In the genomic region with DNA sequence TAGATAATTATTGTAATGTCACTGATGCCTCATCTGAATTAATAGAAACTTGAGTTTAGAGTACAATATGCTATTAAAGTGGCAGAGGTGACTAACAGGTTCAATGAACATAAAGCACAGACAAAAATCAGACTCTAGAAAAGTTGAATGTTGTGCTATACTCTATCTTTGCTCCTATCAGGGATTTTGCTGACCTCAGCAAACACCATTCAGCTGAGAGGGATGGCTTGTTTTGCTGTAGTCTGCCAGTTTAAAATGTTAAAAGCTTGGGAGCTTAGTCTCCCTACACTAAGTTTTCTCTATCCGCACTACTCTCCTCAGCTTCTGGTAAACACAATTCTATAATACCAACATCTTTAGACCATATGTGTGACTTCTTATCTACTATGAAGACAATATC, we compare ENCODE assay signal across 24 mouse cellular contexts. TPM values are rescaled to one million over a fixed set of nuclear protein-coding genes. Genes with fewer than 3 reads are reported as not detected.
"Had no signal": no experiment of that assay in that cellular context is flagged by ENCODE, and none has a peak within 500 bp of the region (broad histone marks: within the 10 kb centered on the region; RNA-seq: fewer than 3 reads in every experiment).

No protein-coding gene starts in this region.

- H3K4me3 ChIP-seq: neural tube, embryonic 13.5 days; neural tube, embryonic 15.5 days; stomach, embryonic 15.5 days had no signal

- H3K27me3 ChIP-seq: neural tube, embryonic 13.5 days; neural tube, embryonic 15.5 days; stomach, embryonic 15.5 days had no signal

- H3K9me3 ChIP-seq: neural tube, embryonic 13.5 days; neural tube, embryonic 15.5 days; stomach, embryonic 15.5 days had no signal

- DNase-seq: retina, postnatal 1 day; right cerebral cortex, adult 18-20 months; right cerebral cortex, postnatal 14 days; right cerebral cortex, postnatal 25 days; right cerebral cortex, postnatal 4 days; spleen, adult 18-20 months; thymus, adult 18-20 months; thymus, adult 2 months; thymus, postnatal 14 days; thymus, postnatal 25 days; thymus, postnatal 36 days; thymus, postnatal 4 days had no signal

- H3K36me3 ChIP-seq: neural tube, embryonic 13.5 days; neural tube, embryonic 15.5 days; stomach, embryonic 15.5 days had no signal

- H3K9ac ChIP-seq: neural tube, embryonic 13.5 days; neural tube, embryonic 15.5 days; stomach, embryonic 15.5 days had no signal

- H3K27ac ChIP-seq: neural tube, embryonic 13.5 days; neural tube, embryonic 15.5 days; stomach, embryonic 15.5 days; stomach, postnatal 0 days had no signal

- H3K4me2 ChIP-seq: neural tube, embryonic 13.5 days; neural tube, embryonic 15.5 days; stomach, embryonic 15.5 days had no signal

- H3K4me1 ChIP-seq: neural tube, embryonic 13.5 days; neural tube, embryonic 15.5 days; stomach, embryonic 15.5 days had no signal

RNA-seq across cellular contexts. Expression of a gene that starts 9.5 kb away (rescaled TPM):
- total RNA-seq: neutrophil, adult 5-6 weeks had no signal
- polyA plus RNA-seq: neural tube, embryonic 13.5 days; neural tube, embryonic 14.5 days; neural tube, embryonic 15.5 days; small intestine, adult 2 months; spleen, adult 2 months; stomach, embryonic 14.5 days; stomach, embryonic 15.5 days; stomach, postnatal 0 days; thymus, adult 2 months; thymus, postnatal 0 days; urinary bladder, adult 2 months had no signal

RNA-seq across cellular contexts. Expression of a gene that starts 21.9 kb away (rescaled TPM):
- total RNA-seq: neutrophil, adult 5-6 weeks had no signal
- polyA plus RNA-seq: neural tube, embryonic 13.5 days; neural tube, embryonic 14.5 days; neural tube, embryonic 15.5 days; small intestine, adult 2 months; spleen, adult 2 months; stomach, embryonic 14.5 days; stomach, embryonic 15.5 days; stomach, embryonic 16.5 days; stomach, postnatal 0 days; thymus, adult 2 months; urinary bladder, adult 2 months had no signal

RNA-seq across cellular contexts. Expression of a gene that starts 39.4 kb away (rescaled TPM):
- polyA plus RNA-seq: small intestine, adult 2 months had no signal
